Mouse (Mus musculus) ES-E14 (cell line): ENCODE measurements around the gene Fkbp5.

Experiments
- CHD2 ChIP-seq: IDR thresholded peaks from 2 replicates; pipeline ENCODE4 v1.6.1; 2014; ENCODE audit warnings: mild to moderate bottlenecking, low read depth, low read length, inconsistent platforms
- HCFC1 ChIP-seq: IDR thresholded peaks from 2 replicates; pipeline ENCODE4 v1.6.1; 2012; ENCODE audit warnings: low read length, inconsistent platforms, borderline replicate concordance; ENCODE audit not compliant: insufficient read depth
- MAFK ChIP-seq: IDR thresholded peaks from 2 replicates; pipeline ENCODE4 v1.6.1; 2014; ENCODE audit warnings: mild to moderate bottlenecking, low read depth, low read length, inconsistent platforms; ENCODE audit not compliant: insufficient read depth
- ZNF384 ChIP-seq: IDR thresholded peaks from 2 replicates; pipeline ENCODE4 v1.6.1; 2012; ENCODE audit warnings: low read depth, low read length, inconsistent platforms

DNA sequence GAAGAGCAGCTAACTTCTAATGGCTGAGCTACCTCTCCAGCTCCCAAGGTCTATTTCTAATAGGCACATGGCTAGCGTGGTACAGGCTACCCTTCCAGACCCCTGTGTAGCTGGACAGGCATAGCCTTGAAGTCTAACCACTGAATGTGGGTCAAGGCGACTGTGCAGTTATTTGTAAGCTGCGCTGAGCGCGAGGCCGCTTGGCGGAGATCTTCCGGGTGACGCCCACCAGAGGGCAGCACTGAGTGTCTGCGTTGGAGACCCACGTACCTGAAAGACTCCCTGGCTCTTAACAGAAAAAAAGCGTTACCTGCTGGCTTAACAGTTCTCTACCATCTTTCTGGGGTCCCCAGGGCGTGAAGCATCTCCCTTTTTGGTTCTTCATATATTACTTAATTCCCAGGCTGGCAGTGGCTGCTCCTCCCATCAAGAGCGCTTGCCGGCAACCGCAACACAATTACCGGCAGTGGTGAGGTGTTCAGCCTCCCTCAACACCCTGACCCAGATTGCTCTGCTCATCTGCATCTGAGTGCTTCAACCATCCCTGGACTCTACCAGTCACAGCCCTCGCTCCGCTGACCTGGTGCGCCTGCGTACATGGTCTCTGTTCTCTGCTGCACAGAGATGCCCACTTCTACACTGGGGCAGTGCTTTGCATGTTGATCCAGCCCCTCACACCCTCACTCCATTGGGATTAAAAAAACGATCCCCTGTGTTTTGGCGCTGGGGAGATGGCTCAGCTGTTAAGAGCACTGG is 131.0 kb downstream of the Fkbp5 start:
- TF ChIP-seq CHD2, result no peak
- TF ChIP-seq ZNF384, result peak; percentile 66
- TF ChIP-seq MAFK, result no peak
- 0 out of 2 replicates have a peak, but pooled peaks have one; percentile 48 for TF ChIP-seq HCFC1
